Mouse (Mus musculus) hindbrain, embryonic 16.5 days (tissue): Measurements from ENCODE around the gene Myt1l. TPM values are rescaled to one million over a fixed set of nuclear protein-coding genes. Genes with fewer than 3 reads are reported as not detected.

Experiments used
- ATAC-seq: fragments of 200-750 bp; cut with Nextera tagmentation; 2 replicates; pipeline ENCODE4 v1.8.0; 2017; ENCODE audit warnings: moderate TSS enrichment, moderate library complexity
- H3K27ac ChIP-seq: fragments of 300-500 bp; sonication (generic); 2 replicates; pipeline ENCODE4 v1.5.1; 2014; ENCODE audit warnings: low read depth, mild to moderate bottlenecking, control low read depth, low read length, moderate library complexity
- H3K27me3 ChIP-seq: fragments of 300-500 bp; sonication (generic); replicated peaks from 2 replicates; pipeline ENCODE4 v1.6.1; 2014; ENCODE audit warnings: low read length; ENCODE audit not compliant: control insufficient read depth, insufficient read depth
- H3K36me3 ChIP-seq: fragments of 300-500 bp; sonication (generic); 2 replicates; pipeline ENCODE4 v1.6.1; 2014; ENCODE audit warnings: mild to moderate bottlenecking, low read length, moderate library complexity, mixed read lengths; ENCODE audit not compliant: control insufficient read depth, insufficient read depth
- H3K4me1 ChIP-seq: fragments of 300-500 bp; sonication (generic); 2 replicates; pipeline ENCODE4 v1.6.1; 2014; ENCODE audit warnings: low read depth, low read length; ENCODE audit not compliant: control insufficient read depth, insufficient read depth
- H3K4me2 ChIP-seq: fragments of 300-500 bp; sonication (generic); 2 replicates; pipeline ENCODE4 v1.6.1; 2014; ENCODE audit warnings: mild to moderate bottlenecking, low read length, control low read depth, moderate library complexity
- H3K4me3 ChIP-seq: fragments of 300-500 bp; sonication (generic); 2 replicates; pipeline ENCODE4 v1.5.1; 2014; ENCODE audit warnings: mild to moderate bottlenecking, low read length, control low read depth, moderate library complexity
- H3K9ac ChIP-seq: fragments of 300-500 bp; sonication (generic); 2 replicates; pipeline ENCODE4 v1.6.1; 2014; ENCODE audit warnings: low read depth, mild to moderate bottlenecking, control low read depth, low read length, moderate library complexity
- H3K9me3 ChIP-seq: fragments of 300-500 bp; sonication (generic); 2 replicates; pipeline ENCODE4 v1.6.1; 2014; ENCODE audit warnings: mild to moderate bottlenecking, low read length, moderate library complexity; ENCODE audit not compliant: control insufficient read depth
- WGBS: fragments of 180-500 bp; shearing (Covaris S2); extraction: QIAGEN DNeasy Blood & Tissue Kit; methylation state at CpG from one replicate; pipeline ENCODE4 v1.1.7; 2014; 5-methylcytosine and 5-hydroxymethylcytosine counted together
- polyA plus RNA-seq: library from polyadenylated mRNA; unstranded; fragments of >200 nt; fragmentation: Nextera tagmentation; extraction: Ambion mirVana; gene quantifications from 2 replicates; pipeline ENCODE4 v1.2.1, GENCODE M21; 2015

Gene Myt1l
- polyA plus RNA-seq, 1 experiment from 2014 or later, result 236 TPM

DNA sequence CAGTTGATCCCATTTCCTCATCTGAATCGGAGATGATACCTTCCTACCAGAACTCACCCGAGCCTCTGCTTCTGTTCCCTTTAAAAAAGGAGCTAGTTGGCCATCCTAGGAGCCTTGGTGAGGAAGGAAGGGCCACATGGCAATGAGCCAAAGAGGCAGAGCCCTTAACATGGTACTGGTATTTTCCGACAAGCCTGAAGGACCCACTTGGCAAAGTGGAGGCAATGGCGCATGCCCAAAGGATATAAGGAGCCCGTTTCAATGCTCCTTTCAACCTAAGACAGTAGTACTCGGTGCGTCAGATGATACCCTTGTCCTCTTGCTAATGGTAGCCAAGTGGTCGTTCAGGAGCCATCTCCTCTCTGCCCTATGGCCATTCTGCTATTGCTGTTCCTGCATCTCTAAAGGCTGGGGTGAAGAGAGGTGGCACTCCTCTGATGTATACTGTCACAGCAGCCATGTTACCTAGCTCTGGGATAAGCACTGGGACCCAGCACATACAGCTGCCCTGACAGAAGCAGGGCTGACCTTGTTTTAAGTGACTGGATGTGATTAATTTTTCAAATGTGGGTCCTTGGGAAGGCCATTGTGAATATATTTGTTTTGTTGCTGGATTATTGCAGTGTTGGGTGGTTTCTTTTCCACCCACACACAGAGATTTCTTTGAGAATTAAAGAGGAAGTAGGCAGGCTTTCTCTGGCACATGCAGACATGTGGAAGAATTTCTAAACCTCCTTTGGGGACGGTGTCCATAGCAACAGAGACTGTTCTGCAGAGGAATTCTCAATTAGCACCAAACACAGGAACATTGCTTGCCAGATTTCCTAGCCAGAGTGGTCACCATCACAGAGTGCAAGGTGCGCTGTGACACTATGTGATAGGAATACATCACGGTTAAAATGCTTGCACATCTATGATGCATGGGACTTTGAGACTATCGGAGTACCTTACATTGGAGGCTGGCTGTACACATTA lies 169.6 kb downstream of the Myt1l start:
- no peak overlapping the region for H3K4me3 ChIP-seq
- H3K4me1 ChIP-seq, result peaks cover 71% of the 10 kb centered on the region
- ATAC-seq, result peak; percentile 72
- H3K27ac ChIP-seq, result peak overlapping the region; percentile 91
- H3K9me3 ChIP-seq, result no peaks in the 10 kb centered on the region
- H3K36me3 ChIP-seq, result no peaks in the 10 kb centered on the region
- no peaks in the 10 kb centered on the region for H3K27me3 ChIP-seq
- H3K9ac ChIP-seq, result peak overlapping the region; percentile 40; the same call in 1 of the 2 replicates
- H3K4me2 ChIP-seq, result no peak overlapping the region
- 36% methylated on average over 12 of the region's 12 CpGs for WGBS

DNA sequence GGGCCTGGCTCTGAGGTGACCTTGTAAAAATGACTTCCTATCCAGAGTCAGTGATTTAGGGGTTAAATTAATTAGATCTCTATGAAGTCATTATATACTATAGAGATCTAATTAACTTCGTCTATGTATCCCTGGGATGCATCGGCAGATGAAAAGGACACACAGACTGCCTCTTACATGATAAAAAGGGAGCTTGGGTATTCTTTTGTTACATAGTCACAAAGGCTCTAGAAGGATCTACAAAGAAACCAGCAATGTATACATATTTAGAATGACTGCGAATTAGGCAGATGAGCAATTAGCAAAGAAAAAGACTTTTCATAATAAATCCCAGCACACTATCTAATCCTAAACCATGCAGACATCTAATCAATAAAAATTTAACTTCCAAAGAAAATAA lies 170.4 kb downstream of the Myt1l start:
- Histone ChIP-seq H3K4me2 (no peak overlapping the region), H3K9ac (no peak overlapping the region), H3K27me3 (no peaks in the 10 kb centered on the region), H3K4me3 (no peak overlapping the region), H3K36me3 (no peaks in the 10 kb centered on the region), H3K27ac (peak overlapping the region; percentile 91), H3K9me3 (no peaks in the 10 kb centered on the region), H3K4me1 (peaks cover 78% of the 10 kb centered on the region)
- 18% methylated on average over 3 of the region's 3 CpGs for WGBS
- peak; percentile 18 for ATAC-seq

GRCm38 (mm10) chr12:29698976-29699375 lies 170.8 kb downstream of the Myt1l start:
- Histone ChIP-seq H3K4me1 (peaks cover 79% of the 10 kb centered on the region), H3K9me3 (no peaks in the 10 kb centered on the region), H3K4me2 (peak overlapping the region; percentile 2; the same call in 1 of the 2 replicates), H3K27ac (peak overlapping the region; percentile 91), H3K27me3 (no peaks in the 10 kb centered on the region), H3K9ac (peak overlapping the region; percentile 13; the same call in 1 of the 2 replicates), H3K4me3 (no peak overlapping the region), H3K36me3 (no peaks in the 10 kb centered on the region)
- ATAC-seq, result 0 out of 2 replicates have a peak, but pooled peaks have one; percentile 1
- 17% methylated on average over 10 of the region's 10 CpGs for WGBS

- H3K9ac ChIP-seq, result peak overlapping the region; percentile 13; the same call in 1 of the 2 replicates
These were observed 171.2 kb downstream of the Myt1l start for GRCm38 (mm10) chr12:29699386-29699785.

GRCm38 (mm10) chr12:29700026-29700425 lies 171.8 kb downstream of the Myt1l start:
- Histone ChIP-seq H3K9ac (no peak overlapping the region), H3K4me2 (no peak overlapping the region), H3K4me1 (peaks cover 70% of the 10 kb centered on the region), H3K9me3 (no peaks in the 10 kb centered on the region), H3K27me3 (no peaks in the 10 kb centered on the region), H3K36me3 (no peaks in the 10 kb centered on the region), H3K27ac (peak overlapping the region; percentile 91), H3K4me3 (no peak overlapping the region)
- 86% methylated on average over 3 of the region's 3 CpGs for WGBS
- ATAC-seq, result no peak

More at GRCm38 (mm10) chr12:29699386-29699785, 171.2 kb downstream of the Myt1l start:
- peak overlapping the region; percentile 91 for H3K27ac ChIP-seq
- no peaks in the 10 kb centered on the region for H3K9me3 ChIP-seq
- H3K36me3 ChIP-seq, result no peaks in the 10 kb centered on the region
- no peaks in the 10 kb centered on the region for H3K27me3 ChIP-seq
- H3K4me1 ChIP-seq, result peaks cover 76% of the 10 kb centered on the region
- ATAC-seq, result no peak
- WGBS, result 23% methylated on average over 10 of the region's 10 CpGs
- H3K4me3 ChIP-seq, result no peak overlapping the region
- H3K4me2 ChIP-seq, result peak overlapping the region; percentile 2; the same call in 1 of the 2 replicates

DNA sequence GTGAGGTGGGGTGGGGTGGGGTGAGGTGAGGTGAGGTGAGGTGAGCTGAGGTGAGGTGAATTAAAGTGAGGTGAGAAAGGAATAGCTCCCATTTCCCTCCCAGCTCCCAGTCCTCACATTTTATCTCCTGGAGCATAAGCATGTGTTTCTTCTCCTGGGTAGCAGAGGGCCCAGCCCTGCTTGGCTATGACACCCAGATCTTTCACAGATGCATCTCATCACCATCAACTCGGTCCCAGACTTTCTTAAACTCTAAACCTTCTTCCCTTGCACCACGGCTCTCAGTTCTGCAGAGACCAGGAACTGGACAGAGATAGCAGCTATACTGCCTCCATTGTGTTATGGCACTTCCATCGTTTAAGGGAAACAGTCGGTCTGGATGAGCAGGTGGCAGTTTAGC lies 172.9 kb downstream of the Myt1l start:
- WGBS, result 55% methylated on average over 4 of the region's 4 CpGs
- ATAC-seq, result no peak

DNA sequence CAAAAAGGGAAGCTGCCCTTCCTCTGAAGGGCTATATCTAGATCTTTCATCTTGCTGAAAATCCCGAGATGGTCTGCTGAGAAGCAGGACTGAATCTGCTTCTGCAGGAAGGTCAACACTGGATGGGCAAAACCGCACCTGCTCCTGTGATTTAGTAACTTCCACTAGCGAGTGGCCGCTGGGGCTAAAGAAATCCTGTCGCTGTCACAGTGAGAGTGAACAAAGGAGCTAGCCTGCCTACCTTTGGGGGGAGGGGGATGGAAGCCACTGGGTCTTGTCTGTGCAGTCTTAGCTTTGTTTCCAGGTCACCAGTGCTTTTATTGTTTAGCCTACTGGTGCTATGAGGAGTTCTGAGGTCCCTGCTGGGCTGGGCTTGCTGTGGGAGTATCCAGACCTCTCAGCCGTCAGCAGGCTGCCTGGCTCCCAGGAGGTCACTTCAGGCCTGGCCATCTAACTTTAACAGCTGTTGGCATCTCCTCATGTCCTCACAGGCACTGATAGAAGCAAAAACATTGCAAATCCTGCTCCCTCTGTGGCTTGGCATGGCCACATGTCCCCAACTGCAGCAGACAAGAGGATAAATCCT lies 173.6 kb downstream of the Myt1l start:
- H3K36me3 ChIP-seq, result no peaks in the 10 kb centered on the region
- H3K4me2 ChIP-seq, result no peak overlapping the region
- H3K4me3 ChIP-seq, result no peak overlapping the region
- ATAC-seq, result no peak
- 11% methylated on average over 6 of the region's 6 CpGs for WGBS
- peak overlapping the region; percentile 4; the same call in 1 of the 2 replicates for H3K9ac ChIP-seq
- no peaks in the 10 kb centered on the region for H3K9me3 ChIP-seq
- peak overlapping the region; percentile 74 for H3K27ac ChIP-seq
- peaks cover 56% of the 10 kb centered on the region for H3K4me1 ChIP-seq
- no peaks in the 10 kb centered on the region for H3K27me3 ChIP-seq

More for the DNA sequence above, 172.9 kb downstream of the Myt1l start:
- Histone ChIP-seq H3K27me3 (no peaks in the 10 kb centered on the region), H3K4me3 (no peak overlapping the region), H3K4me2 (no peak overlapping the region), H3K9me3 (no peaks in the 10 kb centered on the region), H3K9ac (no peak overlapping the region), H3K27ac (peak overlapping the region; percentile 74), H3K36me3 (no peaks in the 10 kb centered on the region), H3K4me1 (peaks cover 61% of the 10 kb centered on the region)

- Histone ChIP-seq H3K4me2 (no peak overlapping the region), H3K27ac (peak overlapping the region; percentile 74), H3K4me1 (peaks cover 52% of the 10 kb centered on the region), H3K4me3 (no peak overlapping the region), H3K9me3 (no peaks in the 10 kb centered on the region), H3K27me3 (no peaks in the 10 kb centered on the region), H3K36me3 (no peaks in the 10 kb centered on the region), H3K9ac (peak overlapping the region; percentile 13; the same call in 1 of the 2 replicates)
- peak; percentile 28; the same call in 1 of the 2 replicates for ATAC-seq
- 7% methylated on average over 4 of the region's 4 CpGs for WGBS
These were observed 174.4 kb downstream of the Myt1l start for GRCm38 (mm10) chr12:29702626-29703025.

GRCm38 (mm10) chr12:29703541-29703940 lies 175.4 kb downstream of the Myt1l start:
- ATAC-seq, result no peak
- Histone ChIP-seq H3K9ac (no peak overlapping the region), H3K4me1 (peaks cover 42% of the 10 kb centered on the region)

More at GRCm38 (mm10) chr12:29703541-29703940, 175.4 kb downstream of the Myt1l start:
- Histone ChIP-seq H3K27ac (peak overlapping the region; percentile 74), H3K9me3 (no peaks in the 10 kb centered on the region), H3K4me3 (no peak overlapping the region), H3K4me2 (no peak overlapping the region), H3K36me3 (no peaks in the 10 kb centered on the region), H3K27me3 (no peaks in the 10 kb centered on the region)
- 68% methylated on average over 8 of the region's 8 CpGs for WGBS
